Mouse (Mus musculus) urinary bladder, postnatal 4 days (tissue): ENCODE measurements around the gene Dtl.
"Not testable (repeated sequence)": the region's sequence is repeated elsewhere in the genome, so short reads cannot be mapped to it uniquely, and the experiment has no call there.

Experiments used
- DNase-seq, 2 experiments: peaks; one replicate each; pipeline ENCODE4 v3.0.0; 2021 to 2022; ENCODE audit warnings: low spot score in 2 of 2

Dtl gene

GRCm38 (mm10) chr1:191519329-191520066 lies 55.8 kb downstream of the Dtl start:
- no peak for DNase-seq

GRCm38 (mm10) chr1:191518911-191519310 lies 56.4 kb downstream of the Dtl start:
- no peak for DNase-seq

- no peak for DNase-seq
Observed at GRCm38 (mm10) chr1:191517969-191518368, 57.4 kb downstream of the Dtl start.

- DNase-seq = no peak
Observed at GRCm38 (mm10) chr1:191517056-191517455, 58.3 kb downstream of the Dtl start.

- DNase-seq = not testable (repeated sequence)
Observed at GRCm38 (mm10) chr1:191516351-191516750, 59.0 kb downstream of the Dtl start.

- no peak for DNase-seq
Observed at GRCm38 (mm10) chr1:191513195-191513594, 62.1 kb downstream of the Dtl start.

- DNase-seq = no peak
Observed at GRCm38 (mm10) chr1:191512383-191512782, 63.0 kb downstream of the Dtl start.

- no peak for DNase-seq
Observed at GRCm38 (mm10) chr1:191511503-191511902, 63.8 kb downstream of the Dtl start.

GRCm38 (mm10) chr1:191509865-191510264 lies 65.5 kb downstream of the Dtl start:
- no peak for DNase-seq

GRCm38 (mm10) chr1:191509131-191509530 lies 66.2 kb downstream of the Dtl start:
- no peak for DNase-seq

- no peak for DNase-seq
Observed at GRCm38 (mm10) chr1:191506791-191507190, 68.6 kb downstream of the Dtl start.

- no peak for DNase-seq
Observed at GRCm38 (mm10) chr1:191499666-191500065, 75.7 kb downstream of the Dtl start.

GRCm38 (mm10) chr1:191498271-191498955 lies 76.9 kb downstream of the Dtl start:
- DNase-seq = no peak

- no peak for DNase-seq
Observed at GRCm38 (mm10) chr1:191496676-191497075, 78.7 kb downstream of the Dtl start.

- DNase-seq = no peak
Observed at GRCm38 (mm10) chr1:191495051-191495467, 80.3 kb downstream of the Dtl start.

- no peak for DNase-seq
Observed at GRCm38 (mm10) chr1:191494303-191494655, 81.1 kb downstream of the Dtl start.

GRCm38 (mm10) chr1:191493476-191494302 lies 81.7 kb downstream of the Dtl start:
- DNase-seq = no peak

GRCm38 (mm10) chr1:191490446-191490845 lies 84.9 kb downstream of the Dtl start:
- no peak for DNase-seq
